Mouse (Mus musculus) T-helper 1 cell (primary cell): ENCODE results near the gene Sept9.

Source experiments
- in situ Hi-C: fragments of 300-600 bp; cut with MboI, MseI; formaldehyde crosslinking; loops from one replicate; pipeline ENCODE4 v1.15.1; 2025; ENCODE audit warnings: high pct_unique_total_duplicates

Gene Sept9

DNA sequence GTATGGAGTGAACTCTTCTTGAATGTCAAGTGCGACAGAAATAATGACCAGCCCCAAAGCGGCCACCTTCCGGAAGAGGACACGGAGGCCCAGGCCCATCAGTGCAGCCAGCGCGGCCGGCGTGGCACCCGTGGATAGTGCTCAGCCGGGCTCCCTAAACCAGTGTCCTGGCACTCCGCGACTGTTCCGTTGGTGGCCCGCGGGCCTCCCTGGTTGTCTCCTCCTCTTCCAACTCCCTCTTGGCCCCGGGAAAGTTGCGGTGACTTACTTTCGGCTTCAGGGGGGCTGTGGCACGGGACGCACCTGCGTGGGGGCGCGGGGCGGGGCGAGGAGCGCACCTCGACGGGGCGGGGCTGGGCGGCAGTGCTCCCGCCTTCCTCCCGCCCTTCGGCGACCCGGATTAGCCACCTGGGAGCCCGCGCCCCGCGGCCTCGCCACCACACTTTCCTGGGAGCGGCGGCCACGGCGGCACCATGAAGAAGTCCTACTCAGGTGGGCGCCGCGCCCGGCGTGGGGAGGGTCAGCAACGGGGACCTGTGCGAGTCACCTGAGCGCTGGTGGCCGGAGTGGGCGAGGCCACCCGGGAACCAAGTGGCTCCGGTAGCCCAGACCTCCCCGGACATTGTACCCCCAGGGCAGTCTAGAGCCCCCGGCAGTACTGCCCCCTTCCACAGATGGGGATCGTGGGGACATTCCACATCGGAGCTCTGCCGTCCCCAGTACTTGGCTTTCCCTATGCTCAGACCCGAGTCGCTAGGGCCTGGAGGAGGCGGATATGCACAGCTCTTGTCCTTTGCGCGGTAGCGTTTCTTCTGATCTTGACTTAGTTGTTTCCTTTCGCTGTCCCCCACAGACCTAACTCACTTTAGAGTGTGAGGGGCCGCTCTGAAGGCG lies at the start of gene Sept9:
Sept9 (plus strand) TSS at position 380 of the 894 bp plus-strand sequence.
- in situ Hi-C loops = no loop called here

DNA sequence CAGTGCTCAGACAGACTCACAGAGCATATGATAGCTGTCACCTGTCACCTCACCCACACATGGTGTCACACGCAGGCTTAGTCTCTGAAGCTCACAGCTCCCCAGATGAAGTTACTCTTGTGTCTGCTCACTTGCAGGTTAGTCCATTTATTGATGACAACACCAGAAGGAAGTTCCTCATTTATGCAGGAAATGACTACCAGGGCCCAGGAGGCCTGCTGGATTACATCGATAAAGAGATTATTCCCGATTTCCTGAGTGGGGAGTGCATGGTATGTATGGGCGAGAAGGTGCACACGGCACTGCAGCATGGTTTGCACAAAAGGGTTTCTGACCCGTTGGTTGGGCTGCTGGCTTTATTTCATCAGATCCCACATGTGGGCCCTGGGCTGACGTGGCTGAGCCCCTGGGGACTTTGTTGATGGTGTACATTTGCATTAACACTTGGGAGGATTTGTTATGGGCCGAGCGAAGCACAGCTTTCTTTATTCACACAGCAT lies 48.9 kb upstream of the Sept9 start:
- in situ Hi-C loops = no loop called here

GRCm38 (mm10) chr11:117151461-117151860 lies 48.0 kb upstream of the Sept9 start:
- in situ Hi-C loops = no loop called here

DNA sequence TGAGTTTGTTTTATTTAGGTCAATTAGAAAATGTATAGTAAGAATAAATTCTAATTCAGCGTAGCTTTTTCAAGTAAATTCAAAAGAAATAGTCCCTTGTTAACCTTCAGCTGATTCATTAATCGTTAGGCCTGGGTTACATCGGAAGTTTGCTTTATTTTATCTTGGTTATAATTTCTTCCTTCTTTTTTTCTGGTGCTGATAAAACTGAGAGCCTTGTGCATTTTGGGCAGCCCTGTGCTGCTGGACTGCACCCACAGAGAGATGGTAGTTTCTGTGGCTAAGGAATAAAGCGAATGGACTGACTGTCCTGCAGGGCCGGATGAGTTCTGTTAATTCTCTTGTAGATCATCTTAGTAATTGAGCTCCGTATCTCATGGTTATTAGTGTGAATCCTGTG lies 46.9 kb upstream of the Sept9 start:
- in situ Hi-C loops = no loop called here

- in situ Hi-C loops = no loop called here
These were observed 45.9 kb upstream of the Sept9 start for GRCm38 (mm10) chr11:117153553-117153952.

- in situ Hi-C loops = no loop called here
These were observed 45.2 kb upstream of the Sept9 start for GRCm38 (mm10) chr11:117154088-117154815.

DNA sequence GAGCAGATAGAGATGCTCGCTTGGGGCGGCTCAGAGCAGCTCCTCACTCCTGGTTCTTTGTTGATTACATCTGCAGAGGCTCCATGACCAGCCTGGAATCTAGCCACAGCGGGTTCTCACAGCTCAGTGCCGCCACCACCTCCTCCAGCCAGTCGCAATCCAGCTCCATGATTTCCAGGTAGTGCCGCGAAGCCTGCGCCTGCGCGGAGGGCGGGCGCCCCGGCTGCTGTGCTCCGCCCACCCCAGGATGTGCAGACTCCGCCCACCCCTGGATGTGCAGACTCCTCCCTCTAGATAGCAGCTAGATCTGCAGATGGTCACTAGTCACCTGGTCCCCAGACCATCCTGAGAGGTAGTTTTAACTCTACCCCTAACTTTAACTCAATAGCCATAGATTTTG lies 42.7 kb upstream of the Sept9 start:
- in situ Hi-C loops = no loop called here

GRCm38 (mm10) chr11:117158343-117158742 lies 41.1 kb upstream of the Sept9 start:
- in situ Hi-C loops = no loop called here

DNA sequence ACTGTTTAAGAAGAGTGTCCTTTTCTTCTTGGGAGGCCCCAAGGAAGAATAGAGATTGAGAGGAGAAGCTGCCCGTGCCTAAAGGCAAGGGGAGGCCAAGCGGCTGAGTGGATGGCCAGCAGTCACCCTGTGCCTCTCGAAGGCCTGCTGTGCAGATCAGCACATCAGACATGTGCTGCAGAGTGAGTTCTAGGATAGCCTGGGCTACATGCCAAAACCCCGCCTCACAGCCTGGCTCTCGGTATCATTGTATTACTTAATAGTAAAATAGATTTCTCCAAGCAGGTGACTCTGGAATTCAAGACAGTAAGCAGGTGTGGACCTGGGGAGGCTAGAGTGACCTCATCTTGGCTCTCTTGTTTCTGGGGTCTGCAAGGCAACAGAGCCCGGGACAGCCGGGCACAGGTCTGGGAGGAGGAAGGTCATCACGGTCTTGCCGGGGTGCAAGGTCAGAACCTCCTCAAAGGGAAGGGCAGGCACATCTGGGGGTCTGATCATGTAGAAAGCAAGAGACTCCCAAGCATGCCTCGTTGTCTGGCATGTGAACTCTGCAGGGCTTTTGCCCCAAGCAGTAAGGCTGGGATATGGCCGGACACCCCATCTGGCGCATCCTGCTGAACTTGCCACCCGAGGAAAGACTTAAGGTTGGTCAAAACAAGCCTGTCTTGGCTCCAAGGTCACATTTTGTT lies 40.1 kb upstream of the Sept9 start:
- in situ Hi-C loops = no loop called here

DNA sequence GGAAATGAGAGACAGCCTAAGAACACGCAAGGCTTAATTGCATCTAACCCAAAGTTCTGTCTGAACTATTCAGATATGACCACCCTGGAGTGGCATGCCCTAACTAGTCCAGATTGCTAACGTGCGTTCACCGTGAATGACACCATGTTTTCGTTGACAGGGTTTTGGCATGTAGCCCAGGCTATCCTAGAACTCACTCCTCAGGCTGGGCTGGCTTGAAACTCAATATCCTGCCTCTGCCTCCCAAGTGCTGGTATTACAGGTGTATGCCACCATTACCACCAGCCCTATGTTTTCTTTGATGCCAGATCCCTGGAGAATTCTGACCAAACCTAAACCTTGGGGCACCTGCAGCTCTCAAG lies 39.5 kb upstream of the Sept9 start:
- in situ Hi-C loops = no loop called here

GRCm38 (mm10) chr11:117160791-117161190 lies 38.7 kb upstream of the Sept9 start:
- in situ Hi-C loops = no loop called here

GRCm38 (mm10) chr11:117161574-117161973 lies 37.9 kb upstream of the Sept9 start:
- in situ Hi-C loops = no loop called here

DNA sequence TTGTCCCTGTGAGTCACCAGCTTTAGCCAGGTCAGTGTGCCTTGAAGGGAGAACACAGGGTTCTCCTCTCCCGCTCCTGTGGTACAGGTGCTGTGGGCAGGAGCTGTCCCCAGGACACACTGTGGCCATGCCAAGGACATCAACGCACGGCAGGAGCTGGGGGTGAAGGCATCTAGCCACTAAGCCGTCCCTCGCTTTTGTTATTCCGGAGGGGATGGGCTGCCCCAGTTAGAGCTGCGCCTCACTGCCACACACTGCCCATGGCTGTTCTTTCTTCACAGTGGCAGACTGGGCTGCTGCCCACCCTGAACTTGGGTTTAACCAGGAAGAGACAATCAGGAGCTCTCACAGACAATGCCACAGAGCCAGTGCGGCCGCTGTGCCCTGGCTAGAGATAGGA lies 36.4 kb upstream of the Sept9 start:
- in situ Hi-C loops = no loop called here

- in situ Hi-C loops = no loop called here
These were observed 35.7 kb upstream of the Sept9 start for GRCm38 (mm10) chr11:117163771-117164170.

GRCm38 (mm10) chr11:117168278-117169087 lies 31.0 kb upstream of the Sept9 start:
- in situ Hi-C loops = no loop called here

DNA sequence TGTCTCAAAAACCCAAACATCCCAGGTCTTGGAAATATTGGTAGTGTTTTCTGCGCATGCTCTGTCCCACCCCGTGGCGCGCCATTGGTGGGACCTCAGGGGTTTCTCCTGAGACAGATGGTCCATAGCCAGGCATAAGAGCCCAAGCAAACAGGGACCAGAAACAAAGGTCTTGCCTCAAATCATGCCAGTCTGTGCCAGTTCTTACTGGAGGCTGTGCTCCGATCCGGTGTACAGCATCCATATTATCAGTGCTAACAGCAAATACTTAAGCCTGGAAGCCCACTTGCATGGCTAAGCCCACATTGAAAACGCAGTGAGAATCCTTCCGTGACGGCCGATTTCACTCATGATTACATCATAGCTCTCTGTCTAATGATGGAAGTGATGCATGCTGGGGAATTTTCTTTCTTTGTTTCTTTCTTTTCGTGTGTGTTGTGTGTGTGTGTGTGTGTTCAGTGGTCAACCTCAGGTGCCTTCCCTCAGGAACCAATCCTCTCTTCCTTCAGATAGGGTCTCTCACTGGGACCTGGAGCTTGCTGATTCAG lies 30.3 kb upstream of the Sept9 start:
- in situ Hi-C loops = no loop called here

DNA sequence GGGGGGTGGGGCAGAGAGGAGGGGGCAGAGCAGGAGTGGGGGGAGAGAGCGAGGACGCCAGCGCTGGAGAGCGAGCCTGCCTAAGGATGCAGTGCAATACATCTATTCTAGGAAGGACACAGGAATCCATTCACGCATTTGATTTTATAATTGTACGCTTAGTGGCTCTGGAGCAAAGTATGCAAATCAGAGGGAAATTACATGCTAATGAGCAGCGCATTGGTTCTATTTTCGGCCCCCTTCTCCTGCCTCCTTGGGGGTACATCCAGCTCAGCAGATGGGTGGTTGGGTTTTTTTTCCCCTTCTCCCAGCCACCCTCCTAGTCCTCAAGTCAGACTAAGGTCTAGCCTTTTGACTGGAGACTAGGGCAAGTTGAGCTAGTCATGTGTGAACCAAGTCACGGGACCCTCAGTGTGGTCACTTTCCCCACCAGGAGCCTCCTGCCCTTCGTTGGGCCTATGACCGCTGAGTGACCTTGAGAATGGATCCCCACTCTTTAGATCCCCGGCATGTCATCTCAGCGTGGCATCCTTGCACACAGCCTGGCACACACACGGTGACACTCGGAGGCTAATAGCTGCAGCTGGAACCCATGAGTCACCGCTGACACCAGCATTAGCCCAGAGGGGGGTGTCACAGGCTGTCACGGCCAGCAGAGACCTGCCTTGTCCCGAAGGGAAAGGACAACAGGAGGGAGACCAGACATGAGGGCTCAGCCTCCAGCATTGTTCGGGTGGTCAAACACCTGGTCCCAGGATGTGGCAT lies 29.5 kb upstream of the Sept9 start:
- in situ Hi-C loops = no loop called here

- in situ Hi-C loops = no loop called here
These were observed 25.2 kb upstream of the Sept9 start for GRCm38 (mm10) chr11:117174098-117174892.

DNA sequence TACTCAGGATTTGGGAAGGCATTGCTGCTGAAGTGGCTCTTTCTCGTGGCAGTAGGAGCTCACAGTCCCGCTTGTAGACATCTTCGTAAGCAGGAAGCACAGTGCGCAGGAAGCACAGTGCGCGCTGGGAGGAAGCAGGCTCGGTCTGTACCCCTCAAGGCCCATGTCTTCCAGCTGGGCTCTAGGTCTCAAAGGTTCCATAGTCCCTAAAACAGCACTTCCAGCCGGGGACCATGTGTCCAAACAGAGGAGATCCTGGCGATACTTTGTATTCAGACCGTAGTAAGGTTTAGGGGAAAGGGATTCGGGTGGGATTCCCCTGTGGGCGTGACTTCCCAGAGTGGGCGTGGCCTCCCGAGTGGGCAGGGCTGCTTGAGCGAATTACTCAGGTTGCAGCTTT lies 24.5 kb upstream of the Sept9 start:
- in situ Hi-C loops = loop anchor here (5.0 kb wide), 1 partner anchor 98 kb away; no protein-coding TSS in a partner anchor
